11 mouse cellular contexts compared by ENCODE assay signal in genomic region chr11:70657573-70657972, GRCm38 (mm10). TPM values are rescaled to one million over a fixed set of nuclear protein-coding genes. Genes with fewer than 3 reads are reported as not detected.
A peak's percentile ranks its signal among the peaks of the same experiment; 100 is the strongest.
DNase-seq lines count a peak whose midpoint lies in the region; ATAC-seq and TF ChIP-seq lines count a peak whose summit lies in the region.
"Had no signal": no experiment of that assay in that cellular context is flagged by ENCODE, and none has a peak within 500 bp of the region (broad histone marks: within the 10 kb centered on the region; RNA-seq: fewer than 3 reads in every experiment).

No protein-coding gene starts in this region.

- peaks cover 34% of the 10 kb centered on the region for H3K4me1 ChIP-seq in liver, embryonic 11.5 days (replicated peaks; ENCODE audit: control insufficient read depth, insufficient read depth, low read length)
- H3K4me1 ChIP-seq in liver, postnatal 0 days (ENCODE audit: insufficient read depth), result peaks cover 22% of the 10 kb centered on the region
- peaks cover 62% of the 10 kb centered on the region for H3K4me1 ChIP-seq in E14TG2a.4 (replicated peaks; ENCODE audit: low read depth, low read length)
- peaks cover 47% of the 10 kb centered on the region for H3K4me1 ChIP-seq in heart, postnatal 0 days (ENCODE audit: control insufficient read depth, insufficient read depth)

- TF ChIP-seq CTCF in liver, postnatal 0 days (IDR thresholded peaks at IDR 0.05; ENCODE audit: low read depth), result no peak
- TF ChIP-seq CTCF in E14TG2a.4 (conservative IDR thresholded peaks at IDR 0.05; ENCODE audit: low read length), result no peak
- no peak for TF ChIP-seq CTCF in heart, postnatal 0 days (IDR thresholded peaks at IDR 0.05; ENCODE audit: low read depth)

- no peaks in the 10 kb centered on the region for H3K27me3 ChIP-seq in liver, embryonic 11.5 days (replicated peaks; ENCODE audit: control insufficient read depth, insufficient read depth, low read length)
- no peaks in the 10 kb centered on the region for H3K27me3 ChIP-seq in liver, postnatal 0 days (ENCODE audit: insufficient read depth, low read length)
- peaks cover 5% of the 10 kb centered on the region; the same call in 1 of the 2 replicates for H3K27me3 ChIP-seq in E14TG2a.4 (ENCODE audit: insufficient read depth, low read length)
- no peaks in the 10 kb centered on the region for H3K27me3 ChIP-seq in heart, postnatal 0 days (ENCODE audit: control insufficient read depth, insufficient read depth, low read length)
- H3K27me3 ChIP-seq: neural tube, embryonic 12.5 days; stomach, embryonic 15.5 days had no signal

- peak overlapping the region; percentile 92 for H3K4me2 ChIP-seq in liver, embryonic 11.5 days
- no peak overlapping the region for H3K4me2 ChIP-seq in liver, postnatal 0 days (ENCODE audit: low read depth, low read length)
- H3K4me2 ChIP-seq in heart, postnatal 0 days (ENCODE audit: low read depth, low read length), result peak overlapping the region; percentile 75

- no peak for ATAC-seq in liver, embryonic 11.5 days (replicated peaks; ENCODE audit: low FRiP score)
- ATAC-seq in liver, postnatal 0 days, result no peak
- ATAC-seq in heart, postnatal 0 days (ENCODE audit: insufficient read depth, low read depth), result no peak

- TF ChIP-seq EP300 in liver, postnatal 0 days (IDR thresholded peaks at IDR 0.05; ENCODE audit: low read depth), result no peak
- no peak for TF ChIP-seq EP300 in heart, postnatal 0 days (IDR thresholded peaks at IDR 0.05; ENCODE audit: low read depth)

- no peaks in the 10 kb centered on the region for H3K9me3 ChIP-seq in liver, embryonic 11.5 days (ENCODE audit: control insufficient read depth, low read length)
- no peaks in the 10 kb centered on the region for H3K9me3 ChIP-seq in liver, postnatal 0 days (ENCODE audit: low read length)
- peaks cover 12% of the 10 kb centered on the region for H3K9me3 ChIP-seq in E14TG2a.4 (ENCODE audit: low read length)
- no peaks in the 10 kb centered on the region for H3K9me3 ChIP-seq in heart, postnatal 0 days (replicated peaks; ENCODE audit: control insufficient read depth, low read length)
- H3K9me3 ChIP-seq: neural tube, embryonic 12.5 days; stomach, embryonic 15.5 days had no signal

- peaks cover 6% of the 10 kb centered on the region for H3K36me3 ChIP-seq in liver, embryonic 11.5 days (ENCODE audit: control insufficient read depth, insufficient read depth, low read length)
- peaks cover 13% of the 10 kb centered on the region for H3K36me3 ChIP-seq in liver, postnatal 0 days (replicated peaks; ENCODE audit: insufficient read depth, low read length)
- H3K36me3 ChIP-seq in E14TG2a.4 (ENCODE audit: insufficient read depth, low read length), result peaks cover 32% of the 10 kb centered on the region
- peaks cover 35% of the 10 kb centered on the region for H3K36me3 ChIP-seq in heart, postnatal 0 days (replicated peaks; ENCODE audit: control insufficient read depth, insufficient read depth, low read length)

- DNase-seq in gastrocnemius, postnatal 25 days, result peak; percentile 57
- no peak for DNase-seq in gastrocnemius, postnatal 14 days
- DNase-seq in liver, embryonic 11.5 days (ENCODE audit: low spot score), result no peak
- DNase-seq in liver, postnatal 0 days, result no peak
- DNase-seq in heart, postnatal 0 days (ENCODE audit: low spot score), result no peak
- no peak for DNase-seq in frontal cortex, postnatal 25 days (ENCODE audit: low spot score in 2 of 2)
- no peak for DNase-seq in cerebellum, adult 9-10 months
- DNase-seq: kidney, postnatal 36 days had no signal

- WGBS in liver, embryonic 11.5 days, result 42% methylated on average over 6 of the region's 6 CpGs
- 51% methylated on average over 6 of the region's 6 CpGs for WGBS in liver, postnatal 0 days (ENCODE audit: insufficient replicate concordance)
- 32% methylated on average over 6 of the region's 6 CpGs for WGBS in heart, postnatal 0 days

- 0 out of 2 replicates have a peak overlapping the region, but pooled peaks have one; percentile 25 for H3K9ac ChIP-seq in liver, embryonic 11.5 days (ENCODE audit: low read depth, low read length)
- no peak overlapping the region for H3K9ac ChIP-seq in liver, postnatal 0 days (replicated peaks)
- peak overlapping the region; percentile 99 for H3K9ac ChIP-seq in heart, postnatal 0 days (replicated peaks; ENCODE audit: low read depth, low read length)
- H3K9ac ChIP-seq: neural tube, embryonic 12.5 days; stomach, embryonic 15.5 days had no signal

- intact Hi-C loops in gastrocnemius, postnatal 14 days (cut with DNase I; ENCODE audit: low total_unique reads), result no loop called here

- H3K4me3 ChIP-seq in liver, embryonic 11.5 days (ENCODE audit: low read depth, low read length), result no peak overlapping the region
- H3K4me3 ChIP-seq in liver, postnatal 0 days (ENCODE audit: low read depth, low read length), result no peak overlapping the region
- peak overlapping the region; percentile 26 for H3K4me3 ChIP-seq in E14TG2a.4 (replicated peaks; ENCODE audit: low read length)
- peak overlapping the region; percentile 96 for H3K4me3 ChIP-seq in heart, postnatal 0 days (ENCODE audit: low read depth, low read length)
- H3K4me3 ChIP-seq: neural tube, embryonic 12.5 days had no signal

- peak overlapping the region; percentile 100 for H3K27ac ChIP-seq in liver, embryonic 11.5 days (ENCODE audit: low read depth, low read length)
- H3K27ac ChIP-seq in liver, postnatal 0 days (ENCODE audit: low read depth), result no peak overlapping the region
- H3K27ac ChIP-seq in heart, postnatal 0 days (ENCODE audit: low read depth), result peak overlapping the region; percentile 100
- H3K27ac ChIP-seq: neural tube, embryonic 12.5 days had no signal

RNA-seq across cellular contexts. Expression of gene Eno3, which starts 0.6 kb away (rescaled TPM):
- total RNA-seq in gastrocnemius, postnatal 25 days (2021), result 1,000 to 10,000 TPM; 7,828 to 7,878 TPM
- 1,000 to 10,000 TPM; 6,763 to 7,262 TPM for total RNA-seq in gastrocnemius, postnatal 14 days (2021)
- 19.8 and 20.1 TPM in 2 replicates for polyA plus RNA-seq in liver, embryonic 11.5 days (2014; fragmentation: Nextera tagmentation; extraction: Ambion mirVana)
- polyA plus RNA-seq in liver, postnatal 0 days (2015; fragmentation: Nextera tagmentation; extraction: Ambion mirVana), result 4.0 and 21.3 TPM in 2 replicates
- 1,315 and 1,376 TPM in 2 replicates for total RNA-seq in heart, postnatal 0 days (2014; rRNA removed; ENCODE audit: low replicate concordance)
- polyA plus RNA-seq in heart, postnatal 0 days (2015; fragmentation: Nextera tagmentation; extraction: Ambion mirVana), result 1,204 and 1,224 TPM in 2 replicates

RNA-seq across cellular contexts. Expression of gene Pfn1, which starts 3.1 kb away (rescaled TPM):
- 100 to 1,000 TPM; 284 to 293 TPM for total RNA-seq in gastrocnemius, postnatal 25 days (2021)
- 100 to 1,000 TPM; 340 to 388 TPM for total RNA-seq in gastrocnemius, postnatal 14 days (2021)
- polyA plus RNA-seq in liver, embryonic 11.5 days (2014; fragmentation: Nextera tagmentation; extraction: Ambion mirVana), result 2,285 and 2,367 TPM in 2 replicates
- polyA plus RNA-seq in liver, postnatal 0 days (2015; fragmentation: Nextera tagmentation; extraction: Ambion mirVana), result 918 and 940 TPM in 2 replicates
- 924 and 959 TPM in 2 replicates for total RNA-seq in heart, postnatal 0 days (2014; rRNA removed; ENCODE audit: low replicate concordance)
- 903 and 932 TPM in 2 replicates for polyA plus RNA-seq in heart, postnatal 0 days (2015; fragmentation: Nextera tagmentation; extraction: Ambion mirVana)

RNA-seq across cellular contexts. Expression of gene Slc25a11, which starts 10.3 kb away (rescaled TPM):
- 100 to 1,000 TPM; 307 to 310 TPM for total RNA-seq in gastrocnemius, postnatal 25 days (2021)
- 100 to 1,000 TPM; 278 to 315 TPM for total RNA-seq in gastrocnemius, postnatal 14 days (2021)
- 115 and 126 TPM in 2 replicates for polyA plus RNA-seq in liver, embryonic 11.5 days (2014; fragmentation: Nextera tagmentation; extraction: Ambion mirVana)
- 140 and 143 TPM in 2 replicates for polyA plus RNA-seq in liver, postnatal 0 days (2015; fragmentation: Nextera tagmentation; extraction: Ambion mirVana)
- 530 and 532 TPM in 2 replicates for total RNA-seq in heart, postnatal 0 days (2014; rRNA removed; ENCODE audit: low replicate concordance)
- polyA plus RNA-seq in heart, postnatal 0 days (2015; fragmentation: Nextera tagmentation; extraction: Ambion mirVana), result 446 and 451 TPM in 2 replicates

RNA-seq across cellular contexts. Expression of gene Rnf167, which starts 10.5 kb away (rescaled TPM):
- total RNA-seq in gastrocnemius, postnatal 25 days (2021), result 10 to 100 TPM; 29.5 to 32.6 TPM
- 10 to 100 TPM; 34.9 to 35.7 TPM for total RNA-seq in gastrocnemius, postnatal 14 days (2021)
- 113 and 114 TPM in 2 replicates for polyA plus RNA-seq in liver, embryonic 11.5 days (2014; fragmentation: Nextera tagmentation; extraction: Ambion mirVana)
- polyA plus RNA-seq in liver, postnatal 0 days (2015; fragmentation: Nextera tagmentation; extraction: Ambion mirVana), result 54.8 and 55.3 TPM in 2 replicates
- 48.3 and 66.3 TPM in 2 replicates for total RNA-seq in heart, postnatal 0 days (2014; rRNA removed; ENCODE audit: low replicate concordance)
- 61.8 and 62.5 TPM in 2 replicates for polyA plus RNA-seq in heart, postnatal 0 days (2015; fragmentation: Nextera tagmentation; extraction: Ambion mirVana)

RNA-seq across cellular contexts. Expression of gene Spag7, which starts 11.6 kb away (rescaled TPM):
- 10 to 100 TPM; 81.6 to 82.3 TPM for total RNA-seq in gastrocnemius, postnatal 25 days (2021)
- 100 to 1,000 TPM; 117 to 122 TPM for total RNA-seq in gastrocnemius, postnatal 14 days (2021)
- polyA plus RNA-seq in liver, embryonic 11.5 days (2014; fragmentation: Nextera tagmentation; extraction: Ambion mirVana), result 132 and 146 TPM in 2 replicates
- polyA plus RNA-seq in liver, postnatal 0 days (2015; fragmentation: Nextera tagmentation; extraction: Ambion mirVana), result 36.6 and 42.1 TPM in 2 replicates
- total RNA-seq in heart, postnatal 0 days (2014; rRNA removed; ENCODE audit: low replicate concordance), result 42.0 and 53.9 TPM in 2 replicates
- 154 and 175 TPM in 2 replicates for polyA plus RNA-seq in heart, postnatal 0 days (2015; fragmentation: Nextera tagmentation; extraction: Ambion mirVana)

Comparison
In these comparisons a context has a peak if more than half of its experiments do, and no peak if none do; other contexts are left out.
1. H3K4me3 ChIP-seq: peak in E14TG2a.4 (single experiment) and heart, postnatal 0 days (single experiment); none in liver, embryonic 11.5 days (single experiment) and liver, postnatal 0 days (single experiment).